Mouse (Mus musculus) lung, postnatal 14 days (tissue): ENCODE results near the gene Paqr9.

Experiments
- DNase-seq: peaks from one replicate; pipeline ENCODE4 v3.0.0; 2021

The Paqr9 gene

GRCm38 (mm10) chr9:95546679-95547078, 12.8 kb upstream of the Paqr9 start:
- DNase-seq = no peak

GRCm38 (mm10) chr9:95549626-95550411, 9.6 kb upstream of the Paqr9 start:
- DNase-seq = no peak

- DNase-seq = no peak
These were observed 8.3 kb upstream of the Paqr9 start for GRCm38 (mm10) chr9:95550856-95551774.

GRCm38 (mm10) chr9:95552175-95552705, 7.2 kb upstream of the Paqr9 start:
- no peak for DNase-seq

- DNase-seq = no peak
These were observed 4.9 kb upstream of the Paqr9 start for GRCm38 (mm10) chr9:95554231-95555221.

GRCm38 (mm10) chr9:95555233-95555740, 4.2 kb upstream of the Paqr9 start:
- DNase-seq = no peak

GRCm38 (mm10) chr9:95556067-95556512, 3.4 kb upstream of the Paqr9 start:
- DNase-seq = no peak

- no peak for DNase-seq
These were observed 1.7 kb upstream of the Paqr9 start for GRCm38 (mm10) chr9:95557722-95558121.

- no peak for DNase-seq
These were observed 765 bp upstream of the Paqr9 start for GRCm38 (mm10) chr9:95558726-95559058.

- DNase-seq = no peak
These were observed 679 bp downstream of the Paqr9 start for GRCm38 (mm10) chr9:95559936-95560735.

GRCm38 (mm10) chr9:95564047-95564446, 4.6 kb downstream of the Paqr9 start:
- no peak for DNase-seq

- DNase-seq = no peak
These were observed 6.9 kb downstream of the Paqr9 start for GRCm38 (mm10) chr9:95566394-95566793.

- no peak for DNase-seq
These were observed 7.5 kb downstream of the Paqr9 start for GRCm38 (mm10) chr9:95566931-95567330.

GRCm38 (mm10) chr9:95569249-95569648, 9.8 kb downstream of the Paqr9 start:
- no peak for DNase-seq

- no peak for DNase-seq
These were observed 10.5 kb downstream of the Paqr9 start for GRCm38 (mm10) chr9:95569966-95570365.

GRCm38 (mm10) chr9:95570604-95571003, 11.1 kb downstream of the Paqr9 start:
- DNase-seq = no peak

GRCm38 (mm10) chr9:95571494-95571893, 12.0 kb downstream of the Paqr9 start:
- no peak for DNase-seq

- no peak for DNase-seq
These were observed 13.1 kb downstream of the Paqr9 start for GRCm38 (mm10) chr9:95572558-95572957.

GRCm38 (mm10) chr9:95574116-95574515, 14.7 kb downstream of the Paqr9 start:
- no peak for DNase-seq

GRCm38 (mm10) chr9:95577502-95577901, 18.0 kb downstream of the Paqr9 start:
- DNase-seq = no peak

- no peak for DNase-seq
These were observed 19.0 kb downstream of the Paqr9 start for GRCm38 (mm10) chr9:95578366-95578895.
